Mouse (Mus musculus): ENCODE data around the gene Sox13. TPM values are rescaled to one million over a fixed set of nuclear protein-coding genes. Genes with fewer than 3 reads are reported as not detected.

Sox13 gene
- 10 to 100 TPM in 1 of 2 experiments, 1 to 10 TPM in 1; 8.3 to 12.0 TPM for total RNA-seq (2021)

DNA sequence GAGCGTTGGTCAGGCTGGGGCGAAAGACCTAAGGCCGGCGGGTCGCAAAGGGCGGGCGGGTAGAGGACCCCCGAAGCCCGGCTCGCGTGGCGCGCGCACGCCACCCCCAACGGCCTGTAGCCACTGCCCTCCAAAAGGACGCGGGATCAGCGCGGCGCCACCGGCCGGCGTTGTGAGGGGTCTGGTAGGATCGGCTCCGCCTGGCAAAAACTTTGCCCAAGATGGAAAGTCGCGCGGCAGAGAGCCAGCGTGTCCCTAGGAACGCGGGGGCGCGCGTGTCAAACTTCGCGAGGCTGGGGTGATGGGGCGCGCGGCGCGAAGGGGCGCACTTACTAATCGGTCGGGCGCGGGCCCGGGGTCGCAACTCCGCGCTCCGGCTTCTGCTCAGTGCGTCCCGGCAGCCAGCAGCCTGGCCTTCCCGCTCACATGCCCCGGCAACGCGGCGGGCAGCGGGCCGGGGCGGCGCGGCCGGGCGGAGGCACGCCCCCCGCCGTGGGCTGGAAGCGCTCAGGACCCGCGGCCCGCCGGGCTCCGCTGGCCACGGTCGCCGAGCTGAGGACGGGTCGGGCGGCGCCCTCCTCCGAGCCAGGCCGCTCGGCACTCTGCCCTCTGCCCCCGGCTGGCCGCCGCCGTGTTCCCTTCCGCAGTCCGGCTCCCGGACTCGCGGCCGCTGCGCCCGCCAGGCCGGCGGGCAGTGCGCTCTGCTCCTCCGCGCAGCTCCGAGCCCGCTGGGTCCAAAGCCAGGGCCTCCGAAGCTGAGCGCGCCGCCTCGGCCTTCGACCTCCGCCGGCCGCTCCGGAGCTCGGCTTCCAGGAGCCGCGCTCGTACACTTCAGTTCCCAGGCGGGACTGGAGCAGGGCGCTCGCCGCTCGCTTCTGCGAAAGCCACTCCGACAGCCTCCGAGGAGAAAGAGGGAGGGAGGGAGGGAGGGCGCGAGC, at the start of gene Sox13:
Sox13 (minus strand) TSS at position 835 of the 938 bp plus-strand sequence.
- peak; percentile 30 to 41 for DNase-seq (ENCODE audit: low spot score in 2 of 2)
- intact Hi-C loops (cut with DNase I), result loop anchor here (1.0 to 10.0 kb wide), 3 partner anchors 37 to 186 kb away; partner anchors contain the start of gene Snrpe

DNA sequence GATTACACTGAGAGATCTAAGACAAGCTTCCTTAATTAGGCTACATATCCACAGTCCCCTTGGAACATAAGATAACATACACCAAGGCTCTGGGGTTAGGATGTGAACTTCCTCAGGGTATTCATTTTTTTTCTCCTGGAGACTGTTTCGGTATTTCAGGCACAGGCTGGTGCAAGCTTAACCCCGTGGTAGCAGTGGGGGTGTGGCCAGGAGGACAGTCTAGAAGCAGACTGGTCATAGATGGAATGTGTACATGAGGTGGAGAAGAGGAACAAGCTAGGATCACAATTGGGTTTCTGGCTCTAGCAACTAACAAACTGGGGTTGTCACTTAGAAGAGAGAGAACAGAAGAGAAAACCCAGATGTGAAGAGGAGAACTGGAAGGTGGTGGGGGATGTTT, 47.4 kb upstream of the Sox13 start:
- intact Hi-C loops (cut with DNase I), result no loop called here
- no peak for DNase-seq (ENCODE audit: low spot score in 2 of 2)

GRCm38 (mm10) chr1:133471086-133471485, 46.9 kb upstream of the Sox13 start:
- DNase-seq (ENCODE audit: low spot score in 2 of 2), result no peak
- intact Hi-C loops (cut with DNase I), result no loop called here

DNA sequence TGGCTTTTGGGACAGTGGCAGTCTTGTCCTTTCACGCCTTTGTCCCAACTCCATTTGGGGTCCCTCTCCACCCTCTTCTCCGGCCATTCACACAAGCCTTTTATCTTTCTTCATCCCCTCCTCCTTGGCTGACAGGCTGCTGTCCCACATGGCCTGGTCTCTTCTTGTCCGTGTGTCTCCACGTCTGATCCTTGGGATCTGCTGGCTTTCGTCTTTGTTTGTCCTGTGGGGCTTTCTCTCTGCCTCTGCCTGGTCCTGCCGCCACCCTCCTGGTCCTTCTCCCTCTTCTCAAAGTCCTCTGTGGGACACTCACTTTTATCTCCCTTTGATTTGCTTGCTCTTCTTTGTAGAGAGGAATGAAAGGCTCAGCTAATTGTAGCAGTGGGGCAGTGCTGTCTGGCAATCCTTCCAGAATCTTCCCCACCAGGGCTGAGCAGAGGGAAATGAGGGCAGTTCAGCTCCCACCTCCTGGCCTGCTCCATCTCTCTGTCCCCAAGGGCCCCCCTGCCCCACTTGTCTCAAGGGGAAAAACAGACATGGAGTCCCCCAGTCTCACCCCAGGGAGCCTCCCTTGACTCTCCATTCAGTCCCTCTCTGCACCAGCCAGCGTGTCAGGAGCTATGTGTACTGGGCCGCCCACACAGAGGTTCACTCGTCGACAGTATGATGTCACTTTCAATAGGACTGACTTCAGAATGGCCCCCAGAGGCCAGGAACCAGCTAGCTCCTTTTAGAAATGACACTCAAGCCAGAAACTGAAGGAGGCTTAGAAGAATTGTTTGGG, 46.3 kb upstream of the Sox13 start:
- DNase-seq (ENCODE audit: low spot score in 2 of 2), result no peak
- intact Hi-C loops (cut with DNase I), result no loop called here

DNA sequence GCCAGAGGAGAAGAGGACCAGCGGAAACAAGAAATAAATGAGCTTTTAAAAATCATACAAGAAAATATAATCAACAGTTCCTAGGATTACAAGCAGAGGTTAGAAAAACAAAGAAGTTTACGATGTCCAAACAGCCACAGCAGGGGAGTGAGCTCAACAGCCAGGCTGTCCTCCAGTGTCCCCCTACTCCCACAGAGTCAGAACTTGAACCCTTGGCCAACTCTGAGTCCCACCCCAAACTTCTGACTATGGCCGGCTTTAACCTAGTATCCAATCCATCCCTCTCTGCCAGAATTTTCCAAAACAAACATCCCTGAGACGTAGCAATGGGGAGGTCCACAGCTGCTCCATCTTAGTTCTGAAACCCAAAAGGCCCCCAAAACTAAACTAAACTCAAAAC, 45.0 kb upstream of the Sox13 start:
- intact Hi-C loops (cut with DNase I), result no loop called here
- no peak for DNase-seq (ENCODE audit: low spot score in 2 of 2)

DNA sequence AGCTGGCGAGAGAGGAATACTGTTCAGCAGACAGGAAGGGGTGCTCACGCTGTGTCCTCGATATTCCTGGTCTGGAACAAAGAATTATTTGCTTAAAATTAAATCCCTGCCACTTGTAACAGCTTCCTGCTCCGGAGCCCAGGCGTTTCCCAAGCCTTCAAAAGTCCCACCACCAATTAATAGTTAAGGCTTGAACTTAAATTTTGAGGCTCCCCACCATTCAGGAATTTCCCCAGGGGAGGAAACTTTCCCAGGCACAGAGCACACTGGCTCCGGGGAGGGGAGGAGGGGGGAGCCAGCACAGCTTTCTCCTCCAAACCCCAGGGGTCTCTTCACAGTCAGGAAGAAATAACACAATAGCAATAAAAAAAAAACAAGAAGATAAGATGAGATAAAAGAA, 44.6 kb upstream of the Sox13 start:
- no peak for DNase-seq (ENCODE audit: low spot score in 2 of 2)
- intact Hi-C loops (cut with DNase I), result no loop called here

GRCm38 (mm10) chr1:133467905-133468304, 43.7 kb upstream of the Sox13 start:
- intact Hi-C loops (cut with DNase I), result no loop called here
- DNase-seq (ENCODE audit: low spot score in 2 of 2), result no peak

- intact Hi-C loops (cut with DNase I), result no loop called here
- no peak for DNase-seq (ENCODE audit: low spot score in 2 of 2)
Measured at GRCm38 (mm10) chr1:133463138-133463537, 39.0 kb upstream of the Sox13 start.

- no peak for DNase-seq (ENCODE audit: low spot score in 2 of 2)
- intact Hi-C loops (cut with DNase I), result no loop called here
Measured at GRCm38 (mm10) chr1:133460996-133461395, 36.8 kb upstream of the Sox13 start.

DNA sequence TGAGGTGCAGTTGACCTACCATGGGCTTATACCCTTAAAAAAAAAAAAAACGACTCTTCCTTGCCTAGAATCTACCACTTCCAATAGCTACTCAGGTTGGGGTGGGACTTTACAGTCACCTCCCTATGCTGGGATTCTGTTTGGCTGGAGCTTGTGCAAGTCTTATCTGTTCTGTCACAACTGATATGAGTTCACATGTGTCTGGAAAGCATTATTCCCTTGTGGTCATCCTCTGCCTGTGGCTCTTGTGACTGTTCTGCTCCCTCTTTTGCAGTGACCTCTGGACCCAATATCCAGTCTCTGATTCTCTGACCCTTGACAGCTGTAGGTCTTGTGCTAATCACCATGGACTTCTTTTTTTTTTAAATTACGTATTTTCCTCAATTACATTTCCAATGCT, 31.9 kb upstream of the Sox13 start:
- no peak for DNase-seq (ENCODE audit: low spot score in 2 of 2)
- intact Hi-C loops (cut with DNase I), result no loop called here

DNA sequence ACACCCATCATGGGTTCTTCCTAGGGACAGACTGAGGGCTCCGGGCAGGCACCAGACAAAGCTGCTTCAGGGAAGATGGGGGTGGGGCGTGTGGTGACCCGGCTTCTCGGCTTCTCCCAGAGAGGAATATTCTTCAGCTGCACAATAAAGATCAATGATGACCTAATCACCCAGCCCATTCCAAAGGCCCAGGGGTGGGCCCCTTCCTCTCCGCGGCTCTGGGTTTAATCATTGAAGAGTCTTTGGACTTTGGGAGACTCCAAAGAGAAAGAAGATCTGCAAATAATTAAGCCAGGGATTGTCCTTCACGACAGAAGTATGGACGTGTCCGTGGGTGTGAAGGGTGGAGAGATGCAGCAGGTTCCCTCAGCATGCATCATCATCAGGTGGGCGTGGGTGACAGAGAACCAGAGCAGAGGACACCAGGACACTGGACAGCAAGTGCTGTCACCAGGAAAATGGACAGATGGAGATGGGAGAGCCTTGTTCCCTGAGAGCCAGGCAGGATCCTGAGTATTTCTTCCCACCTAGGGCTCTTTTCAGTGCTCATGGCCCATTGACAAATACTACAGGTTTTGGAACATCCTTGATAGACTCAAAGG, 28.5 kb upstream of the Sox13 start:
- intact Hi-C loops (cut with DNase I), result no loop called here
- DNase-seq (ENCODE audit: low spot score in 2 of 2), result no peak

GRCm38 (mm10) chr1:133451869-133452563, 27.8 kb upstream of the Sox13 start:
- no peak for DNase-seq (ENCODE audit: low spot score in 2 of 2)
- intact Hi-C loops (cut with DNase I), result no loop called here

DNA sequence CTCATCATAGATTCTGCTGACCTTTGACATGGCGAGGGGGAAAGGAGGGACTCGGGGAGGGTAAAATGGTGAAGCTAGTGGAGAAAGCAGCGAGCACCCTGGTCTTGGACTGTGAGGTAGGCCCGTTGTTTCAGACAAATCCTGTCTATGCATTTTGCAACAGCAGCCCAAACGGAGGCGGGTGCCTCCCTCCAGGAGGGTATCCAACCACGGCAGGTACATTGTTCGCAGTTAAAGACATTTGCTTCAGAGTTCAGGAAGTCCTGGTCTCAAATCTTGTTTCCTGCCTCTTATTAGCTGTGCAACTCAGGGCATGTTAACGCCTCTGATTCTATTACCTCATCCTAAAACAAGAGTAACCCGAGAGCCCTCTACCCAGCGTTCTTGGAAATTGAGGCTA, 26.8 kb upstream of the Sox13 start:
- intact Hi-C loops (cut with DNase I), result no loop called here
- no peak for DNase-seq (ENCODE audit: low spot score in 2 of 2)

DNA sequence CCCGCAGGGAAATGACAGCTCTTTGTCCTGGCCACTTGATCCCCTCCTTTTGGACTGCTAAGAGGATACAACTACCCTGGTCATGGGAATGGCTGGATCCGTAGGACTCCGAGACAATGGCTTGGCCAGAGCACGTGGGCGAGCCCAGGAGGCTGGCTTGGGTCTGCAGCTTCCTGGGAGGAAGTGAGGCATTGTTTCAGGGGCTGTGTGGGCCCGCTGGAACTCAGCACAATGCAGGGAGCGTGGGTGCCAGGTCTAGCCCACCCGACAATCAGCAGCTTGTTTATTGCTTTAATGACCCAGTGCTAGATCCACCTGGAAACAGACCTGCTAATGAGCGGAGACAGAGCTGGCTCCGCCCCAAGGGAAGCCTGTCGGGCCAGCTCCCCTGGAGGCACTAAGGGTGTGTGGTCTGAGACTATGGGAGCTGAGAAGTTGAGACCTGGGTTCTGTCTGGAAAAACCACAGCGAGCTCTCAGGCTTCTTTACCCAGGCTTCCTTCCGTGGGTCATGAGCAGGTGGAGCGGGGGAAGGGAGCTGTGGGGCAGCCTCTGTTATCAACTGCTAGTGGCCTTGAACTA, 24.3 kb upstream of the Sox13 start:
- intact Hi-C loops (cut with DNase I), result no loop called here
- no peak for DNase-seq (ENCODE audit: low spot score in 2 of 2)

DNA sequence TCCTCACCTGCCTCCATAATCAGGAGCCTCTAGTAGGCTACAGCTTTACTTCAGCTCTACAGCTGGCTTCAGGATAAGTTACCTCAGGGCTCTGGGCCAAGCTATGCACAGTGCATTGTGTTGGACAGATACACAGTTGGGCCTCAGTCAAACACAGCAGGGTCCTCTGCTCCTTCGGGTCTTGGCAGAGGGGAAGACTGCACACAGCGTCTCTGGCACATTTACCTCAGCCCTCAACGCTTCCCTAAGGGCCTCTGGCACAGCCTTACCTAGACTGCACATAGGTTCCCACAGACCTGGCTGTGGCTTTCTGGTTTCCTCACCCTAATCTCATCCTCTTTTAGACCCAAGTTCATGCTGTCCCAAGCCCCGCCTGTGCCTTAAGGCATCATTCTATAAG, 22.1 kb upstream of the Sox13 start:
- intact Hi-C loops (cut with DNase I), result no loop called here
- no peak for DNase-seq (ENCODE audit: low spot score in 2 of 2)

GRCm38 (mm10) chr1:133444315-133444714, 20.1 kb upstream of the Sox13 start:
- intact Hi-C loops (cut with DNase I), result no loop called here
- DNase-seq (ENCODE audit: low spot score in 2 of 2), result no peak

DNA sequence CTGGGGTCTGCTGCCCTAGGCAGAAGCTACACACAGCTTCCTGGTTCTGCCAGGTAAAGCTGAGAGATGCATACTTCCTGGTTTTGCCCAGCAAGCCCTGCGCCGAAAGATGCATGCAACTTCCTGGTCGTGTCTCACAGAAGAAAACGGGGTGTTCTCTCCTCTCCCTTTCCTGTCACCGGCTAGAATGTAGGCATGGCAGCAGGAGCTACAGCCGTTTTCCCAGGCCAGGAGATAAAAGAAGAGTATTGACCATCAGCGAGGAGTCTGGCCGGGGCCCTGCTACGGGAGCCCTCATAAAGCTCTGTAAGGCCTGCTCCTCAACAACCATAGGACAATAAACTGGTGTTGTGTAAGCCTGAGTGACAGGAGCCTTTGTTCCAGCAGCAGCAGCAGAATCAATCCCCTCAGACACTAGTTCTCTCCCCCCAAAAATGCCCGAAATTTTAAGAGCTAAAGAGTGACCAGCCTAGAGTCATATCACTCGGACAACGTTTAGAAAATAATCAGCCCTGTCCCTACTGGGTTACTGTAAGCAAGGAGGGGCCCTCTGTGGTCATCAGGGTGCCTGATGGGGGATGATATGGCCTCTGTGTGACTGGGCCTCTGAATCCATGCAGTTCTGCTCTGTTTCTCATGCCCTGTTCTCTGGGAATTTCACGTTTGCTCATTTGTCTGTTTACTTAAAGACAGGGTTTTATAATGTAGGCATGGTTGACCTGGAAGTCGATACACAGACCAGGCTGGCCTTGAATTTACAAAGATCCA, 13.9 kb upstream of the Sox13 start:
- intact Hi-C loops (cut with DNase I), result no loop called here

GRCm38 (mm10) chr1:133434756-133435112, 10.6 kb upstream of the Sox13 start:
- intact Hi-C loops (cut with DNase I), result no loop called here
- DNase-seq (ENCODE audit: low spot score in 2 of 2), result no peak

More for the DNA sequence above, 13.9 kb upstream of the Sox13 start:
- DNase-seq (ENCODE audit: low spot score in 2 of 2), result no peak

Measured in left cerebral cortex, postnatal 36 days (tissue).